Mouse (Mus musculus) midbrain, embryonic 15.5 days (tissue): Measurements from ENCODE around the gene 2010111I01Rik. TPM values are rescaled to one million over a fixed set of nuclear protein-coding genes. Genes with fewer than 3 reads are reported as not detected.

Source experiments
- ATAC-seq: fragments of 200-750 bp; cut with Nextera tagmentation; replicated peaks from 2 replicates; pipeline ENCODE4 v1.8.0; 2017; ENCODE audit warnings: moderate TSS enrichment
- H3K27ac ChIP-seq: fragments of 300-500 bp; sonication (generic); 2 replicates; pipeline ENCODE4 v1.5.1; 2015; ENCODE audit warnings: mild to moderate bottlenecking, inconsistent platforms
- H3K27me3 ChIP-seq: fragments of 300-500 bp; sonication (generic); replicated peaks from 2 replicates; pipeline ENCODE4 v1.6.1; 2015; ENCODE audit warnings: inconsistent platforms
- H3K36me3 ChIP-seq: fragments of 300-500 bp; sonication (generic); replicated peaks from 2 replicates; pipeline ENCODE4 v1.6.1; 2015; ENCODE audit warnings: inconsistent platforms
- H3K4me1 ChIP-seq: fragments of 300-500 bp; sonication (generic); 2 replicates; pipeline ENCODE4 v1.6.1; 2015; ENCODE audit warnings: inconsistent platforms
- H3K4me2 ChIP-seq: fragments of 300-500 bp; sonication (generic); 2 replicates; pipeline ENCODE4 v1.6.1; 2015; ENCODE audit warnings: inconsistent platforms, mild to moderate bottlenecking, moderate library complexity
- H3K4me3 ChIP-seq: fragments of 300-500 bp; sonication (generic); 2 replicates; pipeline ENCODE4 v1.5.1; 2015; ENCODE audit warnings: mild to moderate bottlenecking, inconsistent platforms
- H3K9ac ChIP-seq: fragments of 300-500 bp; sonication (generic); 2 replicates; pipeline ENCODE4 v1.6.1; 2015; ENCODE audit warnings: mild to moderate bottlenecking, inconsistent platforms
- H3K9me3 ChIP-seq: fragments of 300-500 bp; sonication (generic); 2 replicates; pipeline ENCODE4 v1.6.1; 2016; ENCODE audit warnings: inconsistent platforms
- WGBS: fragments of 180-500 bp; shearing (Covaris S2); methylation state at CpG from one replicate; pipeline ENCODE4 v1.1.7; 2015; ENCODE audit warnings: mixed read lengths; 5-methylcytosine and 5-hydroxymethylcytosine counted together
- polyA plus RNA-seq: library from polyadenylated mRNA; unstranded; fragments of >200 nt; fragmentation: Nextera tagmentation; extraction: Ambion mirVana; gene quantifications from 2 replicates; pipeline ENCODE4 v1.2.1, GENCODE M21; 2015

The 2010111I01Rik gene
- polyA plus RNA-seq, 1 experiment from 2014 or later, result 29.0 TPM

- Histone ChIP-seq H3K27ac (no peak overlapping the region), H3K4me1 (peaks cover 5% of the 10 kb centered on the region; the same call in 1 of the 2 replicates), H3K9me3 (no peaks in the 10 kb centered on the region), H3K4me3 (no peak overlapping the region), H3K4me2 (no peak overlapping the region), H3K36me3 (no peaks in the 10 kb centered on the region), H3K27me3 (no peaks in the 10 kb centered on the region), H3K9ac (no peak overlapping the region)
- 85% methylated on average over 2 of the region's 2 CpGs for WGBS
- no peak for ATAC-seq
Observed at GRCm38 (mm10) chr13:63038415-63038814, 73.7 kb downstream of the 2010111I01Rik start.

- WGBS, result 63% methylated on average over 1 of the region's 1 CpGs
- Histone ChIP-seq H3K27ac (no peak overlapping the region), H3K27me3 (no peaks in the 10 kb centered on the region), H3K36me3 (no peaks in the 10 kb centered on the region), H3K4me2 (no peak overlapping the region), H3K9me3 (no peaks in the 10 kb centered on the region), H3K9ac (no peak overlapping the region), H3K4me1 (peaks cover 5% of the 10 kb centered on the region; the same call in 1 of the 2 replicates), H3K4me3 (no peak overlapping the region)
- ATAC-seq, result 0 out of 2 replicates have a peak, but pooled peaks have one; percentile 52
Observed at GRCm38 (mm10) chr13:63038871-63039270, 74.2 kb downstream of the 2010111I01Rik start.

- WGBS, result 40% methylated on average over 6 of the region's 6 CpGs
- ATAC-seq, result peak; percentile 48; the same call in 1 of the 2 replicates
- Histone ChIP-seq H3K9ac (no peak overlapping the region), H3K4me3 (no peak overlapping the region), H3K27ac (no peak overlapping the region), H3K4me2 (no peak overlapping the region), H3K9me3 (no peaks in the 10 kb centered on the region), H3K4me1 (peaks cover 5% of the 10 kb centered on the region; the same call in 1 of the 2 replicates), H3K27me3 (no peaks in the 10 kb centered on the region), H3K36me3 (no peaks in the 10 kb centered on the region)
Observed at GRCm38 (mm10) chr13:63039326-63039725, 74.6 kb downstream of the 2010111I01Rik start.

GRCm38 (mm10) chr13:63039848-63040247 is 75.2 kb downstream of the 2010111I01Rik start:
- no peaks in the 10 kb centered on the region for H3K9me3 ChIP-seq
- no peaks in the 10 kb centered on the region for H3K36me3 ChIP-seq
- H3K4me2 ChIP-seq, result no peak overlapping the region
- no peak overlapping the region for H3K4me3 ChIP-seq
- no peak overlapping the region for H3K27ac ChIP-seq
- ATAC-seq, result no peak
- H3K27me3 ChIP-seq, result no peaks in the 10 kb centered on the region
- 83% methylated on average over 2 of the region's 2 CpGs for WGBS
- no peak overlapping the region for H3K9ac ChIP-seq
- H3K4me1 ChIP-seq, result peaks cover 5% of the 10 kb centered on the region; the same call in 1 of the 2 replicates

DNA sequence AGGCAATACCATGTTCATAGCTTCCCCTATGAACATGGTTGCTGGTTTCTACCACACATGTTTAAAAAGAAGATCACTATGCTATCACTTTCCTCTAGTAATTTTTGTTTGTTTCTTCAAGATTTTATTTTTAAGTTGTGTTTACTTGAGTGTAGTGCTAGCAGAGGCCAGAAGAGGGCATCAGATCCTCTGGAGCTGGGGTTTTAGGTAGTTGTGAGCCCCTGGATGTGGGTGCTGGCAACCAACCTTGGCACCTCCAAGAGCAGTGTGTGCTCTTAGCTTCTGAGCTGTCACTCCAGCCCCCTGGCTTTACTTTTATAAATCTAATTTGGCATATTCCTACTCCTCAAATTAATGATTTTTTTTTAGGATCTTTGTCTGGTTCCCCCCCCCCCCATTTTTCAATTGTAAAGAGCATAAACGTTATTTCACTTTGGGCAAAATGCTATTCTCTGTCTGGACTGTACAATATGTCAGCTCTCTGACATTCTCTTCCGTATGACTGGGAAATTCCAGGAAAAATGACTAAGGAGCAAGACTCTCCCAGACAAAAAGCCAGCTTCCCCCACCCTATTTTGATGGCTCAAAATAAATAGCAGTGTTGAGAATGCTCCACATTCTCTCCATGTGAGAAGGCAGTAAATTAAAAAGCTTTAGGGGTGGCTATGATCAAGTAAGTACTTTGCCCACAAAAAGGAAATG is 81.0 kb downstream of the 2010111I01Rik start:
- H3K27me3 ChIP-seq, result no peaks in the 10 kb centered on the region
- 85% methylated on average over 2 of the region's 2 CpGs for WGBS
- no peak overlapping the region for H3K9ac ChIP-seq
- no peaks in the 10 kb centered on the region for H3K4me1 ChIP-seq
- H3K9me3 ChIP-seq, result no peaks in the 10 kb centered on the region
- H3K4me3 ChIP-seq, result no peak overlapping the region
- no peak overlapping the region for H3K27ac ChIP-seq
- no peak overlapping the region for H3K4me2 ChIP-seq
- no peaks in the 10 kb centered on the region for H3K36me3 ChIP-seq
- no peak for ATAC-seq

- peak; percentile 78 for ATAC-seq
- H3K4me1 ChIP-seq, result no peaks in the 10 kb centered on the region
- H3K27me3 ChIP-seq, result no peaks in the 10 kb centered on the region
- WGBS, result 47% methylated on average over 7 of the region's 7 CpGs
- no peak overlapping the region for H3K9ac ChIP-seq
- H3K4me3 ChIP-seq, result no peak overlapping the region
- H3K9me3 ChIP-seq, result no peaks in the 10 kb centered on the region
- H3K4me2 ChIP-seq, result no peak overlapping the region
- H3K27ac ChIP-seq, result no peak overlapping the region
- H3K36me3 ChIP-seq, result no peaks in the 10 kb centered on the region
Observed at GRCm38 (mm10) chr13:63046206-63047020, 81.7 kb downstream of the 2010111I01Rik start.

DNA sequence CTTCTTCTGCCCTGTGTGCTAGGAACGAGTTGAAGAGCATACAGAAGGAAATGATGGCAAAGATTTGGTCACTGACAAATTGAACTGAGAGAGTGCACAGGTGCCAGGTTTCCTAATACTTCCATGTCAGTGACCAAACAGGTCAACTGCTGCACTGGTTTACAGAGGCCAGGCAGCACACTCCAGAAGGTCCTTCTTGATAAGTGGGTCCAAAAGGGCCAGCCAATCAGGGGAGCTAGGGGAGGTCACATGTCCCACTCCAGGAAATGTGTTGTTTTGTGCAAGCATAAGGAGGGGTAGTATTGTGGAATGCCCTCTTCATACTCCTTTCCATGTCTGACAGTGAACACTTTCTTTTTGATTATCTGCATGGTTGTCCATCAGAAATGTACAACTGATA is 99.0 kb downstream of the 2010111I01Rik start:
- H3K36me3 ChIP-seq, result no peaks in the 10 kb centered on the region
- H3K9me3 ChIP-seq, result no peaks in the 10 kb centered on the region
- WGBS, result 93% methylated on average over 1 of the region's 1 CpGs
- no peaks in the 10 kb centered on the region for H3K27me3 ChIP-seq
- no peak for ATAC-seq
- no peak overlapping the region for H3K9ac ChIP-seq
- H3K27ac ChIP-seq, result no peak overlapping the region
- no peaks in the 10 kb centered on the region for H3K4me1 ChIP-seq
- no peak overlapping the region for H3K4me3 ChIP-seq
- no peak overlapping the region for H3K4me2 ChIP-seq

DNA sequence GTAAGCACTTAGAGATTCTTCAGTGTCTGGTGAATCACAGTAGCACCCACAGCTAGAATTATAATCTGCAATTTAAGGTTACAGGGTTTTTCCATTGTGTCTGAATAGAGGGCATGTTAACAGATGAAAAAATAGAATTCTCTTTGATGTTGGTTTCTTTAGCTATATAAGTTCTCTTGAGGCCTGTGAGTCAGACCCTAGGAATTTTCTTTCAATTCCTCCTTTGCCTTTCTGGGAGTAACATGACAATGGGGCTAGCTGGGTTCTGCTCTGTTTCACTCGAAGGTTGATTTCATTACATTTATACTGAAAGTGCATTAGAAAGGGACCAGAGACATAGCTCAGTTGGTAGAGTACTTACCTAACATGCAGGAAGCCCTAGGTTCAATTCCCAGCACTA is 101.9 kb downstream of the 2010111I01Rik start:
- no peak for ATAC-seq
- H3K9me3 ChIP-seq, result no peaks in the 10 kb centered on the region

GRCm38 (mm10) chr13:63068371-63069136 is 103.9 kb downstream of the 2010111I01Rik start:
- ATAC-seq, result no peak
- WGBS, result 81% methylated on average over 4 of the region's 4 CpGs
- H3K4me3 ChIP-seq, result no peak overlapping the region
- no peak overlapping the region for H3K27ac ChIP-seq
- no peaks in the 10 kb centered on the region for H3K4me1 ChIP-seq
- no peak overlapping the region for H3K4me2 ChIP-seq
- H3K9me3 ChIP-seq, result no peaks in the 10 kb centered on the region
- no peak overlapping the region for H3K9ac ChIP-seq
- H3K36me3 ChIP-seq, result no peaks in the 10 kb centered on the region
- H3K27me3 ChIP-seq, result no peaks in the 10 kb centered on the region

More for the DNA sequence above, 101.9 kb downstream of the 2010111I01Rik start:
- Histone ChIP-seq H3K27ac (no peak overlapping the region), H3K4me2 (no peak overlapping the region), H3K4me1 (no peaks in the 10 kb centered on the region), H3K9ac (no peak overlapping the region), H3K4me3 (no peak overlapping the region), H3K27me3 (no peaks in the 10 kb centered on the region), H3K36me3 (no peaks in the 10 kb centered on the region)
- 69% methylated on average over 1 of the region's 1 CpGs for WGBS

DNA sequence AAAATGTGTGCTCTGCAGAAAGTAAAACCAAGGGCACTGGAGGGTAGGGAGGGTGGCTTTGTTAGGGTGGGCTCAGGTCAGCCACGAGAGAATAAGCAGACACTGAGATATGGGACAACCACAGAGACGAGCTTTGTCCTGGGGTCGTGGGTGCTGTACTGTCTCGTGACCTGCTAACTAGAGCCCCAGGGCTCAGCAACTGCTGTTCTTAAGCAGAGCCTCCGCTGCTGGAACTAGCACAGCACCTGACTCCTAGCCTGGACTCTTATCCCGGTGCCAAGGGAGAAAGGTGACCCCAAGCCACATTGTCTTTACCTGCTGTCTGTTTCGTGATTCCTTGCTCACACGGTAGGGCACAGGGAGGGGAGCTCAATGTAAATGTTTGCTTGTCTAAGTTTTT is 107.2 kb downstream of the 2010111I01Rik start:
- Histone ChIP-seq H3K36me3 (no peaks in the 10 kb centered on the region), H3K4me1 (no peaks in the 10 kb centered on the region), H3K4me3 (no peak overlapping the region), H3K9me3 (no peaks in the 10 kb centered on the region), H3K9ac (no peak overlapping the region), H3K4me2 (no peak overlapping the region), H3K27ac (no peak overlapping the region), H3K27me3 (no peaks in the 10 kb centered on the region)
- 76% methylated on average over 8 of the region's 8 CpGs for WGBS
- ATAC-seq, result no peak

GRCm38 (mm10) chr13:63072376-63072775 is 107.7 kb downstream of the 2010111I01Rik start:
- 37% methylated on average over 3 of the region's 3 CpGs for WGBS
- no peak for ATAC-seq
- Histone ChIP-seq H3K27ac (no peak overlapping the region), H3K4me3 (no peak overlapping the region), H3K9me3 (no peaks in the 10 kb centered on the region), H3K27me3 (no peaks in the 10 kb centered on the region), H3K9ac (no peak overlapping the region), H3K4me2 (no peak overlapping the region), H3K36me3 (no peaks in the 10 kb centered on the region), H3K4me1 (no peaks in the 10 kb centered on the region)
